Mouse (Mus musculus) splenic B cell, adult 2 months (primary cell): ENCODE measurements around the gene Btnl2.

Source experiments
- DNase-seq: peaks from one replicate; pipeline ENCODE4 v3.0.0-alpha.2; 2011; ENCODE audit warnings: low read depth, low spot score
- H3K27me3 ChIP-seq: 2 replicates; pipeline ENCODE4 v1.6.1; 2012; ENCODE audit warnings: mild to moderate bottlenecking, low read length, moderate library complexity, mixed read lengths; ENCODE audit not compliant: control insufficient read depth, poor library complexity, insufficient read depth, severe bottlenecking
- H3K36me3 ChIP-seq: 2 replicates; pipeline ENCODE4 v1.6.1; 2012; ENCODE audit warnings: mild to moderate bottlenecking, low read length, moderate library complexity, mixed read lengths; ENCODE audit not compliant: control insufficient read depth, poor library complexity, insufficient read depth, severe bottlenecking

Gene Btnl2

GRCm38 (mm10) chr17:34398711-34399393 is 44.2 kb downstream of the Btnl2 start, which contains the start of gene BC051142:
TSS of gene BC051142 (plus strand) at chr17:34398820.
- peak; percentile 97 for DNase-seq
- H3K36me3 ChIP-seq = no peaks in the 10 kb centered on the region
- no peaks in the 10 kb centered on the region for H3K27me3 ChIP-seq

- DNase-seq = no peak
- Histone ChIP-seq H3K27me3 (no peaks in the 10 kb centered on the region), H3K36me3 (no peaks in the 10 kb centered on the region)
Measured at GRCm38 (mm10) chr17:34399394-34399715, 44.7 kb downstream of the Btnl2 start.

- H3K36me3 ChIP-seq = no peaks in the 10 kb centered on the region
- DNase-seq = peak; percentile 92
- no peaks in the 10 kb centered on the region for H3K27me3 ChIP-seq
Measured at GRCm38 (mm10) chr17:34411117-34411516, 56.5 kb downstream of the Btnl2 start.
